Mouse (Mus musculus) kidney, adult 2 months (tissue): ENCODE data around the gene Olfr572. TPM values are rescaled to one million over a fixed set of nuclear protein-coding genes. Genes with fewer than 3 reads are reported as not detected.

Experiments
- DNase-seq: peaks from one replicate; pipeline ENCODE4 v3.0.0; 2021
- H3K27ac ChIP-seq: fragments of 200-500 bp; 2 replicates; pipeline ENCODE4 v1.5.1; 2012; ENCODE audit warnings: low read depth, low read length, control low read depth, inconsistent platforms; ENCODE audit not compliant: insufficient read depth
- H3K27me3 ChIP-seq: fragments of 200-500 bp; replicated peaks from 2 replicates; pipeline ENCODE4 v1.6.1; 2012; ENCODE audit warnings: mild to moderate bottlenecking, moderate library complexity, low read length, inconsistent platforms; ENCODE audit not compliant: control insufficient read depth, insufficient read depth
- H3K36me3 ChIP-seq: fragments of 200-500 bp; 2 replicates; pipeline ENCODE4 v1.6.1; 2012; ENCODE audit warnings: mild to moderate bottlenecking, moderate library complexity, low read length, inconsistent platforms; ENCODE audit not compliant: control insufficient read depth, insufficient read depth
- H3K4me1 ChIP-seq: fragments of 200-500 bp; 2 replicates; pipeline ENCODE4 v1.6.1; 2011; ENCODE audit warnings: low read length; ENCODE audit not compliant: control insufficient read depth, insufficient read depth
- H3K4me3 ChIP-seq: fragments of 200-500 bp; 2 replicates; pipeline ENCODE4 v1.5.1; 2011; ENCODE audit warnings: mild to moderate bottlenecking, low read depth, low read length, control low read depth; ENCODE audit not compliant: insufficient read depth
- CTCF ChIP-seq: fragments of 200-500 bp; conservative IDR thresholded peaks from 2 replicates; pipeline ENCODE4 v1.5.1; 2011; ENCODE audit warnings: low read depth, mild to moderate bottlenecking, control low read depth, low read length, moderate library complexity, mixed read lengths; ENCODE audit not compliant: insufficient read depth, insufficient read length
- POLR2A ChIP-seq: fragments of 200-500 bp; IDR thresholded peaks from one replicate; pipeline ENCODE4 v1.6.1; 2011; ENCODE audit warnings: low read depth, low read length, control low read depth
- WGBS: fragments of 180-500 bp; shearing (Covaris S2); methylation state at CpG from one replicate; pipeline ENCODE4 v1.1.7; 2018; 5-methylcytosine and 5-hydroxymethylcytosine counted together
- polyA plus RNA-seq: library from polyadenylated mRNA; depleted of rRNA; stranded (reverse); fragments of >200 nt; gene quantifications from 2 replicates; pipeline ENCODE4 v1.2.3, GENCODE M21; 2012

Olfr572 gene
- polyA plus RNA-seq, 1 experiment = not detected

- Histone ChIP-seq H3K36me3 (no peaks in the 10 kb centered on the region), H3K27ac (no peak overlapping the region), H3K4me3 (no peak overlapping the region), H3K27me3 (no peaks in the 10 kb centered on the region; the same call in 1 of the 2 replicates), H3K4me1 (no peaks in the 10 kb centered on the region)
- TF ChIP-seq POLR2A = no peak
- no peak for TF ChIP-seq CTCF
- WGBS = 65% methylated on average over 3 of the region's 3 CpGs
- DNase-seq = no peak
Observed at GRCm38 (mm10) chr7:102927105-102927504, 2.9 kb downstream of the Olfr572 start.

GRCm38 (mm10) chr7:102942475-102942874, 18.3 kb downstream of the Olfr572 start, which contains the start of gene Olfr573-ps1:
Olfr573-ps1 (minus strand) TSS chr7:102942575.
- Histone ChIP-seq H3K4me1 (no peaks in the 10 kb centered on the region), H3K27ac (no peak within 1 kb of the TSS), H3K36me3 (no peaks in the 10 kb centered on the region), H3K27me3 (no peaks in the 10 kb centered on the region), H3K4me3 (no peak within 1 kb of the TSS)
- WGBS = 89% methylated on average over 2 of the region's 2 CpGs
- TF ChIP-seq CTCF = no peak
- TF ChIP-seq POLR2A = no peak
- no peak for DNase-seq

GRCm38 (mm10) chr7:102943417-102943816, 19.2 kb downstream of the Olfr572 start:
- DNase-seq = no peak
- Histone ChIP-seq H3K27ac (no peak overlapping the region), H3K4me1 (no peaks in the 10 kb centered on the region), H3K4me3 (no peak overlapping the region), H3K36me3 (no peaks in the 10 kb centered on the region), H3K27me3 (no peaks in the 10 kb centered on the region)
- 91% methylated on average over 1 of the region's 1 CpGs for WGBS
- TF ChIP-seq CTCF = no peak
- no peak for TF ChIP-seq POLR2A

GRCm38 (mm10) chr7:102948167-102948566, 24.0 kb downstream of the Olfr572 start, which contains the start of gene Olfr574:
Olfr574 (plus strand) TSS chr7:102948467.
- Histone ChIP-seq H3K27ac (no peak within 1 kb of the TSS), H3K4me1 (no peaks in the 10 kb centered on the region; the same call in 1 of the 2 replicates), H3K27me3 (no peaks in the 10 kb centered on the region), H3K4me3 (no peak within 1 kb of the TSS), H3K36me3 (no peaks in the 10 kb centered on the region)
- WGBS = 97% methylated on average over 1 of the region's 1 CpGs
- TF ChIP-seq POLR2A = no peak
- TF ChIP-seq CTCF = no peak
- DNase-seq = no peak

- Histone ChIP-seq H3K4me3 (no peak overlapping the region), H3K27me3 (no peaks in the 10 kb centered on the region), H3K27ac (no peak overlapping the region), H3K4me1 (no peaks in the 10 kb centered on the region; the same call in 1 of the 2 replicates), H3K36me3 (no peaks in the 10 kb centered on the region)
- WGBS = 20% methylated on average over 1 of the region's 1 CpGs
- TF ChIP-seq CTCF = no peak
- TF ChIP-seq POLR2A = no peak
- no peak for DNase-seq
Observed at GRCm38 (mm10) chr7:102950732-102951131, 26.5 kb downstream of the Olfr572 start.

- WGBS = 75% methylated on average over 3 of the region's 3 CpGs
- no peak overlapping the region for H3K27ac ChIP-seq
- DNase-seq = no peak
- H3K36me3 ChIP-seq = no peaks in the 10 kb centered on the region
- H3K4me3 ChIP-seq = no peak overlapping the region
- H3K27me3 ChIP-seq = no peaks in the 10 kb centered on the region
- no peaks in the 10 kb centered on the region for H3K4me1 ChIP-seq
- TF ChIP-seq POLR2A (no peak), CTCF (no peak)
Observed at GRCm38 (mm10) chr7:102958137-102958536, 33.9 kb downstream of the Olfr572 start.

- H3K27me3 ChIP-seq = no peaks in the 10 kb centered on the region
- H3K4me3 ChIP-seq = no peak within 1 kb of the TSS
- no peak within 1 kb of the TSS for H3K27ac ChIP-seq
- H3K4me1 ChIP-seq = no peaks in the 10 kb centered on the region
- no peak for DNase-seq
- TF ChIP-seq CTCF (no peak), POLR2A (no peak)
- 50% methylated on average over 1 of the region's 1 CpGs for WGBS
- no peaks in the 10 kb centered on the region for H3K36me3 ChIP-seq
Observed at GRCm38 (mm10) chr7:102958593-102958992, 34.4 kb downstream of the Olfr572 start, which contains the start of gene Olfr575. Olfr575 (minus strand) TSS chr7:102958775.
